Mouse (Mus musculus): ENCODE data around the gene B3gnt7.

B3gnt7 gene

GRCm38 (mm10) chr1:86302532-86302931, at the start of gene B3gnt7:
B3gnt7 (plus strand) TSS chr1:86302832.
- no peak for DNase-seq

DNA sequence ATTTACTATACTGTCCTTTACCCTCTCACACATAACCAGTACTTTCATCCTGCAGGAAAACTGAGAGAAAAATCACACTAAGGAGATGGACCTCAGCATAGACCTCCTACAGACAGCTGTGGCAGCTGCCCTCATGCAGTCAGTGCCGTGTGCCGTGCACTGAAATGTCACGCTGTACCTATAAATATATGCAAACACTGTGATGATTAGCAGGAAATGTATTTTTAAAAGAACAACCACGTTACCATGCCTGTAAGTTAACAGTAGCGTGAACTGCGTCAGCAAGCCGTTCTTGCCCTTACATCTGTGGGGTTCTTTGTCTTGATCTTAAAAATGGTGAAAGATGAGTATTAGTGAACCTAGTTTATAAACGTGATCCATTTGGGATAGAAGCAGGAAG, 49.2 kb upstream of the B3gnt7 start:
- no peak for DNase-seq

GRCm38 (mm10) chr1:86256311-86256710, 46.3 kb upstream of the B3gnt7 start:
- DNase-seq, result peak; percentile 21 to 49

- no peak for DNase-seq
Observed at GRCm38 (mm10) chr1:86257228-86257627, 45.4 kb upstream of the B3gnt7 start.

DNA sequence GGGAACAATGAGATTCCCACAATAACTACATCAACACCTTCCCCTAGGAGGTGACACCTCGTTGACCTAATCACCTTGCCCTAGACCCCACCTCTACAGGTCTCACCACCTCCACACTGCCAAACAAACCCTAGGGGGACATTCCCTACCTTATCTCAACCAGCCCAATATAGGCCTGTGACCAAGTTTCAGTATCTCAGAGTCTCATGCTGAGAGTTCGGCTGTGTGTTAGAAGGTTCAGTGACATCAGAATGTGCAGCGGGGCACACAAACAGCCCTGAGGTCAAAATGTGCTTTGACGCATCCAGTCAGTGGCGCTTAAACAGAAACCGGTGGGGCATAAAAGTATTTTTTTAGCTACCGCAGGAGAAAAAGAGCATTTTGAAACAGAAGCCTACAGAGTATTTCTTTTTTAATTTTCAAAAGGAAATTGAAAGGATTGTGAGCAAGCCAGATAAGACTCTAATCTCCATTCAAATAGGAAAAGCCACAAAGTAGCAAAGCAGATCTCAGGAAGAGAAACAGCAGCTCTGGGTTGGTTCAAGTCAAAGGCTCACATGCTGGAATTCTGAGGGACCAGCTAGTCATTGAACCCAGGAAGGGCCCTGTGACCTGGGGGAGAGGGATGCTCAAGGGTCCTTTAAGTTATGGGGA, 44.3 kb upstream of the B3gnt7 start:
- DNase-seq, result no peak

GRCm38 (mm10) chr1:86263564-86264339, 38.9 kb upstream of the B3gnt7 start:
- DNase-seq, result no peak

DNA sequence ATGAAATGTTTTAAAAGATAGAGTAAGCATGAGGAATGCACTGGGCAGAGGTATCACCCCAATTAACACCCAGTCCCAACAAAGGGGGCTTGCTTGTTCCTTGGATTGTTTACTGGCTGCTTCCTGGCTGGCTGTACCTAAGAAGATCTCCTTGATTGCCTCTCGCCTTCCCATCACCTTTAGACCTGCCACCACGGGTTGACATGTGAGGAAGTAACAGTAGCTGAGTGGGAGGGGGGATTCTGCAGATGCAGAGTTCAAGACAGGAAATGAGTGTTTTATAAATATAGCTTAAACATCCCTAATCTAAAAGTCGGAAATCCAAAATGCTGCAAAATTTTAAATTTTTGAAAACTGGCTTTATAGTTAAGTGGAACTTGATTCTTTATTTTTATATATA, 37.6 kb upstream of the B3gnt7 start:
- DNase-seq, result no peak

- no peak for DNase-seq
Observed at GRCm38 (mm10) chr1:86268492-86269189, 34.0 kb upstream of the B3gnt7 start.

- no peak for DNase-seq
Observed at GRCm38 (mm10) chr1:86269190-86269508, 33.5 kb upstream of the B3gnt7 start.

DNA sequence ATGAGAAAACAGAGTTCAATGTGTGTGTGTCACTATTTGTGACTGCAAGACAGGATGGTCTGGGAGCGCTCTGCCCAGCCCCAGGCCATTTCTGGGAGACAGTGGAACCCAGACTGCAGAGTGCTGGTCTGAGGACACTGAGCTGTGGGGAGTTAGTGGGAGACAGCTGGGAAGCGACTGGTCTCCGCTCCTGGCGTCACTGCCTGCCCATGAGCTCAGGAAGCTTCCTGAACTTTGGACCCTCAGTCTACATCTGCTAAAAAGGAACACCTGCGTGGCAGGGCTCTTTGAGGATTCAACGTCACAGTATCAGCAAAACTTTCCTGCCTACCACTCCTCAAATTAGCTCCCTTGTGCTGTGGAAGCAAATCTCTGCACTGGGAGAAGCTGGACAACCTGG, 30.9 kb upstream of the B3gnt7 start:
- no peak for DNase-seq

DNA sequence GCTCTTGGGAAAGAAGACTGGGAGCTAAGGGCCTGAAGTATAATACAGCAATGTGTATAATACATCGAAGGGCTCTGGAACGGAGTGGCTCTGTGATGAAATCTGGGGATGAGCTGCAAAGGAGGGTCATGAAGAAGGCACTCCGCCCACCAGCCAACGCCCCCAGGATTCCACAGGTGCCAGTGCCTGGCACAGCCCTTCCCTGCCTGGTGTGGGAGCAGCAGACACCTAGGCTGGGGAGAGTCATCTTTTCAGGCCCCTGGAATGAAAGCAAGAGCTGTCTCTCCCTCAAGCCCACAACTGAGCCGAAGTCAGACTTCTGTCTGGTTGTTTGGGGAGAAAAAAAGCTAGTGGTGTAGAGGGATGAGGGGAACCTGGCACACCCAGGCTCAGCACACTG, 25.6 kb upstream of the B3gnt7 start:
- no peak for DNase-seq

- no peak for DNase-seq
Observed at GRCm38 (mm10) chr1:86281781-86282536, 20.7 kb upstream of the B3gnt7 start.

GRCm38 (mm10) chr1:86284101-86284500, 18.5 kb upstream of the B3gnt7 start:
- no peak for DNase-seq

- DNase-seq, result no peak
Observed at GRCm38 (mm10) chr1:86285295-86285694, 17.3 kb upstream of the B3gnt7 start.

DNA sequence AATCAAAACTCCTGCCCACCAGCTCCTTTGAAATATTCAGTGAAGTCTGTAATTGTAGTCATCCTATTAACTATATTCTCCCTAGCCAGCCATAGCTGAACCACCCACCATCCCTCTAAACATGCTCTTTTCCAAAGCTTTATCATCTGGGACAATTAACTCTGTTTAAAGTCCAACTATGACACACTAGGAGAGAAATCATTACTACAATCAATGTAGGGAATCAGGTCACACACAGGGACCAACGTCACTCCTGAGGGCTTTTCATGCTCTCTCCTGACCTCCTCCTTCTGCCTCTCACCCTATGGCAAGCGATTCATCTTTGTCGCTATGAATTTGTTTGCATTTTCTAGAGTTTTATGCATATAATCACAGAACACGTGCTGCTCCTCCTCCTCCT, 15.2 kb upstream of the B3gnt7 start:
- no peak for DNase-seq

DNA sequence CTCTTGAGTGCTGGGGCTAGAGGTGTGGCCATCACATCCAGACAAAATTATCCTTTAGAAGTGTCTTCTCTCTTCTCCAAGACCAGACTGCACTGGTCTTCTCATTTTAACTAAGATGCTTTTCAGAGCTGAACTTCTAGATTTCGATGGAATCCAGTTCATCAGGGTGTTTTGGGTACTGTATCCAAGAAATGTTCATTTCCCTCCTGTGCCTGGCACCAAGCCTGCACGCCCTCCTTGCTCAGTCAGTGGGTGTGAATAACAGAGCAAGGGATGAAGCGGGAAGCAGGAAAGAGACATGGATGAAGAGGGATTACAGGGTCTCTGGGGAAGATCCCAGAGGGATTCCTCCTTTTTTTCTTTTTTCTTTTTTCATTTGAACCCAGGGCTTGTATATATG, 12.2 kb upstream of the B3gnt7 start:
- no peak for DNase-seq

DNA sequence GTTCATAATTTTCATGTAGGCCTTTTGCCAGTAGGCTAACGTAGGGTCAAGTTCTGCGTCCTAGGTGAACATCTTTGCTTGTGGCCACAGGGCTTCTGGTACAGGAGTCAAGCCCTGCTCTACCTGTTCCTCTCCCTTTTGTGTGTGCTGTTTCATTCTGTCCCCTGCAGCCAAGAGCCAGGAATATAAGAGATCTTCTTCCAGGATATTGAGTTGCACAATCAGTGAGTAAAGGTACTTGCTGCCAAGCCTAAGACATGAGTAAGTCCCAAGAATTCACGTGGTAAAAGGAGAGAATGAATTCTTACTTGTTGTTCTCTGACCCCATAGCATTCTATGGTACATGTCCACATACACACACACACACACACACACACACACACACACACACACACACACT, 9.5 kb upstream of the B3gnt7 start:
- no peak for DNase-seq

GRCm38 (mm10) chr1:86293868-86294267, 8.8 kb upstream of the B3gnt7 start:
- no peak for DNase-seq

DNA sequence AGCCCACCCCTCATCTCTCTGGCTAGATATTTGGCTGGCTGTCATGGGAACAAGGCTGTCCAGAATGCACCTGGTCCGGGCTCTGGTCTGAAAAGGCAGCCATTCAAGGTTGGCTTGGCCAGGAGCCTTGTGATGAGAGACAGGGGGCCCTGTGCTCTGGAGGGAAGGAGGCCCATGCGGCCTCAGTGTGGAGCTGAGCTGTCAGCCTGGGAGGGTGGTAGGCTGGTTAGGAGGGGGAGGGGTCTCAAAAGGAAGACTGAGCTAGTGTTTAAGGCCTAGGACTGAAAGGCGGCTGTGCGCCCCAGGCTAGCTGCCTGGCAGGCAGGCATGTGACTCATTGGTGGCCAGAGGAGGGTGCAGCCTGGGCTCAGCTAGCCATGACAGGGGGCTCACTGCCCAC, 8.2 kb upstream of the B3gnt7 start:
- no peak for DNase-seq

DNA sequence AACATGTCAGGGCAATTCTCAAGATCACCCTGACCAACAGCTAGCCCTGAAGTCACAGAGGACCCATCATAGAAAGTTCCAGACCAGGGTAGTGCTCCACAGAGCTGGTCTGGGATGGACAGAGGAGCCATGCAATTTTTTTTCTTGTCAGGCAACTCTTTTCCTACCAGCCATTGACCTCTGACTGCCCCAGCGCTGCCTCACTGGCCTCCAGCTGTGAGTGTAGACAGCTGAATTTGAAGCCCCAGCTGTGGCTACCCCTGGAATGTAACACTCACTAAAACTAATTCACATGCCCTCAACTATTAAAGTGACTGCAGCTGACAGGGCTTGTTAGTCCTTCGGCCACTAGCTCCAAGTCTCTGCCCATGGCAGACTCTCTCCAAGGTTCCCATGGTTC, 2.5 kb upstream of the B3gnt7 start:
- DNase-seq, result no peak

- no peak for DNase-seq
Observed at GRCm38 (mm10) chr1:86300731-86301130, 1.9 kb upstream of the B3gnt7 start.

- DNase-seq, result no peak
Observed at GRCm38 (mm10) chr1:86301221-86302091, 1.2 kb upstream of the B3gnt7 start.

All from cerebellum, adult 18-20 months (tissue).